Mouse (Mus musculus): ENCODE results near the gene Cherp. TPM values are rescaled to one million over a fixed set of nuclear protein-coding genes. Genes with fewer than 3 reads are reported as not detected.

Cherp gene
- 12.6 TPM for polyA plus RNA-seq (2014; fragmentation: Illumina TruSeq; extraction: RNeasy Lipid Tissue Mini Kit (QIAGEN cat#74804); ENCODE audit: insufficient read depth, low read depth, low replicate concordance)

GRCm38 (mm10) chr8:72474826-72475546 lies at the start of gene Cherp:
Cherp (minus strand) TSS chr8:72475226.

DNA sequence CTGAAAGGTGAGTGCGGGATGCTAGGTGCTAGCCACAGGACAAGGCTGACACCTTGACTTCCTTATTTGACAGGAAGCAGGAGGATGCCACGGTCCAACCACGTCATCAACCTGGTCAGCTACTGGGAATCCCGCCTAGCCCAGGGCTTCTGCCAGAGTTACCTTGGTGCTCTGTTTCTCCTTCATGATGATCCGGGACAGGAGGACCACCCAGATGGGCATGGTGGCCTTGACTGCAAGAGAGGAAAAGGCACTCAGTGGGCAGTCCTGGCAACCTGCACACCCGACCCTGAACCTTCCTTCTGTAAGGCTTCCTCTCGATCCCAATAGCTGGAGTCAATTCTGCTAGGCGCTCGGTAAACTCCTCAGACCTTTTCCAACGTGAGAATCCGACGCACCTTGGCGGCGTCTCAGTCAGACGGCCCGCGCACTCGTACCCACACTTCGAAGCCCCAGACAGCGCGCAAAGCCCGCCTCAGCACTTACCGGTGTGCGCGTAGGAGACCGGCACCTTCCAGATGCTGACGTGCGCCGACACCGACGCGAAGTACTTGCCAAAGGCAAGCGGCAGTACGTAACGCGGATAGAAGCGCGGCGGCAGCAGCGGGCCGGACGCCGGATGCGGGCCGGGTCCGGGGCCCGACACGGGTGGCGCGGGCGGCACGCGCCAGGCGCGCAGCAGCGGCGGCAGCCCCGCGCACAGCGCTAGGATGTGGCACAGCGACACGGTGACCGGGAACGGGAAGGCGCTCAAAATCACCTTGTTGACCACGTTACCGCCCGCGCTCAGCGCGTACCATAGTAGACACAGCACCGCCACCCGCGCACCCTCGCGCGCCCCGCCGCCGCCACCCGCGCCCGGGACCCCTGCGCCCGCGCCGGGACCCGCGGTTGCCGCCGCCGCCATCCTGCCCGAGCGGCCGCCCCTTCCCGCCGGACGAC lies 16.9 kb upstream of the Cherp start, which contains the start of gene Slc35e1:
Slc35e1 (minus strand) TSS at position 935 of the 942 bp plus-strand sequence.

DNA sequence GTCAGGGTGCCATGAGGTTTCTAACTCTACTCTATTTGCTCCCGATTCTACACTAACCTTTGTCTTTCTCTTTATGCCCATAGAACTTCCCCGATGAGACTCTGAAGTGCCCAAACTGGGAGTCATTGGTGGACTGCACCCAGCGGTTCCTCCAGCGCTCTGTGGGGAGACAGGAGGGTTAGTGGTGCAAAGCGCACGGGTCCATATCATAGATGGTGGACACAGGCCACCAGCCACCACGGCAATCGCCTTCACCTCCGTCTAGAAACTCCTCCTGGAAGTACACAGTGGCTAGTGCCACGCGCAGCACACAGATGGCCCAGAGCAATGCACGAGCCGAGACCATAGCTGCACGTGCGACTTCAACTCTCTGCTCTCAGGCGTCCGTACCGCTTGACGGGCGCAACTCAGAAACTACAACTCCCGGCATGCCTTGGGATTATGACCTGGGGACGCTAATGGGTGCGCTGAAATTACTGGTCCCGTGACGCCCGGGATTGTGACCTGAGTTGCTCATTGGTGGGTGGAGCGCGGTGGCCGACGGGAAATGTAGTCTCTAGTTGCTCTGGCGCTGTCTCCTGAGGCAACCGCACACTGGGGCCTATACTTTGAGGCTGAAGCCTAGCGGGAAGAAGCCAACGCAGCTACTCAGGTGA lies 31.6 kb downstream of the Cherp start, which contains the start of the genes Calr3 and 1700030K09Rik:
Calr3 (minus strand) TSS at position 533 of the 656 bp plus-strand sequence.
1700030K09Rik (plus strand) TSS at position 543 of the 656 bp plus-strand sequence.

GRCm38 (mm10) chr8:72421362-72422335 lies 53.4 kb downstream of the Cherp start, which contains the start of gene Eps15l1:
Eps15l1 (minus strand) TSS chr8:72421460.

Other genes with a start within 250 kb of the Cherp start
- 29.5 TPM for gene Ap1m1, start 235.2 kb downstream of the Cherp start, polyA plus RNA-seq (2014; fragmentation: Illumina TruSeq; extraction: RNeasy Lipid Tissue Mini Kit (QIAGEN cat#74804); ENCODE audit: insufficient read depth, low read depth, low replicate concordance)
- gene Gm10282, start 170.0 kb downstream of the Cherp start, polyA plus RNA-seq (2014; fragmentation: Illumina TruSeq; extraction: RNeasy Lipid Tissue Mini Kit (QIAGEN cat#74804); ENCODE audit: insufficient read depth, low read depth, low replicate concordance): 2.8 TPM
- gene Klf2, start 156.2 kb downstream of the Cherp start, polyA plus RNA-seq (2014; fragmentation: Illumina TruSeq; extraction: RNeasy Lipid Tissue Mini Kit (QIAGEN cat#74804); ENCODE audit: insufficient read depth, low read depth, low replicate concordance): 209 TPM
- 16.6 TPM for gene Eps15l1, start 53.8 kb downstream of the Cherp start, polyA plus RNA-seq (2014; fragmentation: Illumina TruSeq; extraction: RNeasy Lipid Tissue Mini Kit (QIAGEN cat#74804); ENCODE audit: insufficient read depth, low read depth, low replicate concordance)
- 1.7 TPM for gene Calr3, start 31.4 kb downstream of the Cherp start, polyA plus RNA-seq (2014; fragmentation: Illumina TruSeq; extraction: RNeasy Lipid Tissue Mini Kit (QIAGEN cat#74804); ENCODE audit: insufficient read depth, low read depth, low replicate concordance)
- gene 1700030K09Rik, start 31.3 kb downstream of the Cherp start, polyA plus RNA-seq (2014; fragmentation: Illumina TruSeq; extraction: RNeasy Lipid Tissue Mini Kit (QIAGEN cat#74804); ENCODE audit: insufficient read depth, low read depth, low replicate concordance): 3.9 TPM
- 14.9 TPM for gene Slc35e1, start 17.4 kb upstream of the Cherp start, polyA plus RNA-seq (2014; fragmentation: Illumina TruSeq; extraction: RNeasy Lipid Tissue Mini Kit (QIAGEN cat#74804); ENCODE audit: insufficient read depth, low read depth, low replicate concordance)
- gene Med26, start 73.0 kb upstream of the Cherp start, polyA plus RNA-seq (2014; fragmentation: Illumina TruSeq; extraction: RNeasy Lipid Tissue Mini Kit (QIAGEN cat#74804); ENCODE audit: insufficient read depth, low read depth, low replicate concordance): 3.8 TPM
- gene Smim7, start 95.9 kb upstream of the Cherp start, polyA plus RNA-seq (2014; fragmentation: Illumina TruSeq; extraction: RNeasy Lipid Tissue Mini Kit (QIAGEN cat#74804); ENCODE audit: insufficient read depth, low read depth, low replicate concordance): 87.2 TPM
- 15.7 TPM for gene Tmem38a, start 96.8 kb upstream of the Cherp start, polyA plus RNA-seq (2014; fragmentation: Illumina TruSeq; extraction: RNeasy Lipid Tissue Mini Kit (QIAGEN cat#74804); ENCODE audit: insufficient read depth, low read depth, low replicate concordance)
- 0.38 TPM for gene Nwd1, start 171.5 kb upstream of the Cherp start, polyA plus RNA-seq (2014; fragmentation: Illumina TruSeq; extraction: RNeasy Lipid Tissue Mini Kit (QIAGEN cat#74804); ENCODE audit: insufficient read depth, low read depth, low replicate concordance)
- 89.1 TPM for gene Sin3b, start 248.1 kb upstream of the Cherp start, polyA plus RNA-seq (2014; fragmentation: Illumina TruSeq; extraction: RNeasy Lipid Tissue Mini Kit (QIAGEN cat#74804); ENCODE audit: insufficient read depth, low read depth, low replicate concordance)

Data from lung, adult 10 weeks (tissue).